Mouse (Mus musculus): ENCODE measurements around the gene Shisal1. TPM values are rescaled to one million over a fixed set of nuclear protein-coding genes. Genes with fewer than 3 reads are reported as not detected.

Gene Shisal1
- polyA plus RNA-seq, 1 experiment, result not detected

DNA sequence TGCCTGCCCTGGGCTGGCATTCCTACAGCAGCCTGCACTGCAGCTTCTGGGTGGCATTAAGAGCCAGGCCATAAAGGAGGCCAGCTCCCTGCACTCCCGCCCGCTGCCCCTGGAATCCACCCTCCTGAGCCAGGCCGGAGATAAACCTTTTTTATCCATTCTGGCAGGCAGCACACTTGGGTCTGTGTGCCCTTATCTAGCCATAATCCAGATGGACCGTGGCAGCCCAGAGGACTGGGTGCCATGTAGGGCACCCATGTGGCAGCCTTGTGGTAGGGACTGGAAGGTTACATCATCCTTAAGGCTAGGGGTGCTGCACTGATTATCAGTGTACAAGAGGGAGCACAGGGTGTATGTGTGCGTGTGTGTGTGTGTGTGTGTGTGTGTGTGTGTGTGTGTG, 16.4 kb downstream of the Shisal1 start:
- Histone ChIP-seq H3K4me1 (no peaks in the 10 kb centered on the region; the same call in 1 of the 2 replicates), H3K36me3 (replicated peaks; ENCODE audit: low read length) (no peaks in the 10 kb centered on the region), H3K9me3 (peaks cover 10% of the 10 kb centered on the region), H3K4me3 (replicated peaks) (no peak overlapping the region), H3K27me3 (replicated peaks) (peaks cover 84% of the 10 kb centered on the region)
- TF ChIP-seq FLI1 (IDR thresholded peaks at IDR 0.05; ENCODE audit: low read length) (no peak), GATA1 (IDR thresholded peaks at IDR 0.05; ENCODE audit: borderline replicate concordance, low read length) (no peak)

DNA sequence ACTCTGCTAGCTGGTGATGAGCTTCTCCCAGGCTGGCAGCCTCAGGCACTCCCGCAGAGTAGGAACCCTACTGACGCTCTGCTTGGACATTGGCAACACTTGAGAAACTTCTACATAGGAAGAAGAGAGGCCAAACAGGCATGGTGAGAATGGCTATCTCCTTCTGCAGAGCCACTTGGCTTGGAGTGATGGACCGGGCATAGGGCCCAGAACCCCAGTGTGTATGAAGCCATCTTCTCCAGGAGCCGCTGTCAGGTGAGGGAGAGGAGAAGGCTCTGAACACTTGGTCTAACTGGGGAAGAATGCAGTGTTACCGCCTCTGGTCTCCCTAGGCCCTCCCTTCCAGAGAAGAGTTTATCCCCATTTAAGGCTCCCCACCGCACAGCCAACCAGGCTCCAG, 19.3 kb downstream of the Shisal1 start:
- Histone ChIP-seq H3K27me3 (replicated peaks) (peaks cover 90% of the 10 kb centered on the region), H3K4me1 (peaks cover 3% of the 10 kb centered on the region; the same call in 1 of the 2 replicates), H3K4me3 (replicated peaks) (no peak overlapping the region), H3K36me3 (replicated peaks; ENCODE audit: low read length) (no peaks in the 10 kb centered on the region), H3K9me3 (no peaks in the 10 kb centered on the region)
- TF ChIP-seq GATA1 (IDR thresholded peaks at IDR 0.05; ENCODE audit: borderline replicate concordance, low read length), result no peak
- TF ChIP-seq FLI1 (IDR thresholded peaks at IDR 0.05; ENCODE audit: low read length), result no peak

DNA sequence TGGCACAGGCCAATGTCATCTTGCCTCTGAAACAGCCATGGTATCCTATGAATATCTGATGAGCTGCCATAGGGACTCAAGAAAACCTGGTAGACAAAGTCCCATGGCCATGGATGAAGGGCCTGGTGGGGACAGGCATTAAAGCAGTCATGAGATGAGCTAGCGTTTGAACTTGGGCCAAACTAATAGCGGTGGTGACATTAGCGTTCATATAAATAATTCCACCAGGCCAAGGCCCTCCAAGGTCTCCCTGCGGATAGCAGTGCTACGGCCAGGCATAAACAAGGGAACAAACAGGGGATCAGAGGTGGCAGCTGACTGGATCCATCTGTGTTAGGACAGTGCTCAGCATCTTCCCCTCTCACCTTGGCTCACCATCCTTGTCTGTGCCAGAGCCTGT, 21.2 kb downstream of the Shisal1 start:
- Histone ChIP-seq H3K27me3 (replicated peaks) (peaks cover 94% of the 10 kb centered on the region), H3K4me3 (replicated peaks) (no peak overlapping the region), H3K9me3 (peaks cover 3% of the 10 kb centered on the region; the same call in 1 of the 2 replicates), H3K4me1 (peaks cover 3% of the 10 kb centered on the region; the same call in 1 of the 2 replicates), H3K36me3 (replicated peaks; ENCODE audit: low read length) (no peaks in the 10 kb centered on the region)
- TF ChIP-seq GATA1 (IDR thresholded peaks at IDR 0.05; ENCODE audit: borderline replicate concordance, low read length) (no peak), FLI1 (IDR thresholded peaks at IDR 0.05; ENCODE audit: low read length) (no peak)

DNA sequence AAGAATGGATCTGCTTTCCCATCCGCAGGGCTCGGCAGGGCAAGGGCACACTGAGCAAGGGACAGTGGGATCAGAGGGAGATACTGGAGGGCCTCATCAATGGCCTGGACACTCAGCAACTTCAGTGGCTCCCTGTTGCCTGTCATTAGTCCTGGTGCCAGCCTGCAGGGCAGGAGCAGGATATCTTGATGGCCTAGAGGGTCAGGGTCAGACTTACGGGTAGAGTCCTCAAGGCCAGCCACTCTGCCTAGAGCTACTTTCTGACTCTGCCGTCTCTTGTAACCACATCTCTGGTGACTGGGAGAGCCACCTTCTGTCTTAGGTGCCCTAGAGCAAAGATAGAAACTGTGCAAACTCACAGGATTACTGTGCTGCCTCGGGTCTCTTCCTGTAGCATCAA, 23.1 kb downstream of the Shisal1 start:
- Histone ChIP-seq H3K4me1 (0 out of 2 replicates have a peak, but pooled peaks cover 3% of the 10 kb centered on the region), H3K27me3 (replicated peaks) (peaks cover 95% of the 10 kb centered on the region), H3K9me3 (peaks cover 3% of the 10 kb centered on the region; the same call in 1 of the 2 replicates), H3K4me3 (replicated peaks) (no peak overlapping the region), H3K36me3 (replicated peaks; ENCODE audit: low read length) (no peaks in the 10 kb centered on the region)
- TF ChIP-seq GATA1 (IDR thresholded peaks at IDR 0.05; ENCODE audit: borderline replicate concordance, low read length) (no peak), FLI1 (IDR thresholded peaks at IDR 0.05; ENCODE audit: low read length) (no peak)

DNA sequence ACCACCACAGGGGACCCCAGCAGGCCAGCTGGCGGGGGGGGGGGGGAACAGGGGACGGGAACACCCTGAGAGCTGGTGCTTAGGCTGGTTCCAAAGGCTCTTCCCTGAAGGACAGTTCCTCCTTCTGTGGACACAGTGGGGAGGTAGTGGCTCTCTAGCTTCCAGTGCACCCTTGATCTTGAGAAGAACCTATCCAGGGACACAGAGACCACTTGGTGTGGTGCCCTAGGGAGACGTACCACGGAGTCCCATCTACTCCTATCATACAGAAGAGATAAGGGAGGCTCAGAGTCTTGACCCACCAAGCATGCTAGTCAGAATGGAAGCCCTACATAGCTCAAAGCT, 28.7 kb downstream of the Shisal1 start:
- H3K4me3 ChIP-seq (replicated peaks), result no peak overlapping the region
- peaks cover 92% of the 10 kb centered on the region for H3K27me3 ChIP-seq (replicated peaks)
- H3K9me3 ChIP-seq, result peaks cover 10% of the 10 kb centered on the region
- 0 out of 2 replicates have a peak, but pooled peaks cover 3% of the 10 kb centered on the region for H3K4me1 ChIP-seq
- no peak for TF ChIP-seq FLI1 (IDR thresholded peaks at IDR 0.05; ENCODE audit: low read length)
- no peak for TF ChIP-seq GATA1 (IDR thresholded peaks at IDR 0.05; ENCODE audit: borderline replicate concordance, low read length)
- H3K36me3 ChIP-seq (replicated peaks; ENCODE audit: low read length), result no peaks in the 10 kb centered on the region

DNA sequence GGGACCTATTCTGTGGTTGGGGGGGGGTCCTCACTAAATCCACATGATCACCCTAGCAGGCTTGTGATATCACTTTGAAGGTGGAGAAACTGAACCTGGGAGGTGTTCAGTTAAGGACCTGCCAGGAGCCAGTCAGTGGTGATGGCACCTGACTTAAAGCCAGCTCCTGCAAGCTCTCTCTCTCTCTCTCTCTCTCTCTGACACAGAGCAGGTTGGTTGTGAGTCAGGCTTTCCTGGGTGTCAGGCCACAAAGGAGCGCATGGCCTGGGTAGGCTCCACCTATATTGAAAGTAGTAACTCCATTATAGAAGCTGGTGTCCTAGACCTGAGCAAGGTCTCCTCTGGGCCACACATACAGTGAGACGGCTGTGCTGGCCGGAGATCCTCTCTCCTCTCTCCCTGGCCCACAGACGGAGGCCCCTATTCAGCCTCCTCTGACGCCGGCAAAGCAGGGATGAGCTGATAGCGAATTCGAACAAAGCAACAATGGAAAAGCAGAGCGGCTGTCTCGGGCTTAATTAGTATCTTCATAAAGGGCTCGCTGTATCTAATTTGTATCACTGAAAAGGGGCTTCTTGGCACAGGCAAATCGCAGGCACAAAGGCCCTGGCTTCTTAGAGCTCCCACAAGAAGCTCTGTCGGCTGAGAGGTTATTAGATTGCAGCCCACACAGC, 29.2 kb downstream of the Shisal1 start:
- Histone ChIP-seq H3K4me3 (replicated peaks) (no peak overlapping the region), H3K4me1 (peaks cover 2% of the 10 kb centered on the region), H3K36me3 (replicated peaks; ENCODE audit: low read length) (no peaks in the 10 kb centered on the region), H3K27me3 (replicated peaks) (peaks cover 89% of the 10 kb centered on the region), H3K9me3 (peaks cover 10% of the 10 kb centered on the region)
- TF ChIP-seq FLI1 (IDR thresholded peaks at IDR 0.05; ENCODE audit: low read length), result no peak
- TF ChIP-seq GATA1 (IDR thresholded peaks at IDR 0.05; ENCODE audit: borderline replicate concordance, low read length), result no peak

DNA sequence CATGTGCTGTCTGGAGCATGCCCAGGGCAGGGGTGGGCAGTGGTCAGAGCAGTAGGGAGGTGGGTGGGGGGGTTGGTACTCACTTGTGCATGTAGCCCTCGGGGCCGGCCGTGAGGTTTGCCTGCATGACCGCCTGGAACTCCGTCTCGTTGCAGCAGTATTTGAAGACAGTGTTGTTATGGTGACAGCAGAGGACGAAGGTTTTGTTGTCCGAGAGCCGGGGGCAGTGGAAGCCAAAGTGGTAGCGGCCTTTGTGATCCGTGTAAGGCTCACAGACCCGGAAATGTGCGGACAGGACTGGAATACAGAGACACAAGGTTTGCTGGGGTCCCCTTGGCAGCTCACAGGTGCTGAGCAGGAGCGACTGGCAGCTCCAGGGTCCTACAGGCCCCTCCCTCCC, 29.9 kb downstream of the Shisal1 start:
- TF ChIP-seq GATA1 (IDR thresholded peaks at IDR 0.05; ENCODE audit: borderline replicate concordance, low read length), result no peak
- no peak for TF ChIP-seq FLI1 (IDR thresholded peaks at IDR 0.05; ENCODE audit: low read length)
- Histone ChIP-seq H3K4me3 (replicated peaks) (no peak overlapping the region), H3K4me1 (peaks cover 9% of the 10 kb centered on the region), H3K27me3 (replicated peaks) (peaks cover 84% of the 10 kb centered on the region), H3K36me3 (replicated peaks; ENCODE audit: low read length) (no peaks in the 10 kb centered on the region), H3K9me3 (peaks cover 10% of the 10 kb centered on the region)

DNA sequence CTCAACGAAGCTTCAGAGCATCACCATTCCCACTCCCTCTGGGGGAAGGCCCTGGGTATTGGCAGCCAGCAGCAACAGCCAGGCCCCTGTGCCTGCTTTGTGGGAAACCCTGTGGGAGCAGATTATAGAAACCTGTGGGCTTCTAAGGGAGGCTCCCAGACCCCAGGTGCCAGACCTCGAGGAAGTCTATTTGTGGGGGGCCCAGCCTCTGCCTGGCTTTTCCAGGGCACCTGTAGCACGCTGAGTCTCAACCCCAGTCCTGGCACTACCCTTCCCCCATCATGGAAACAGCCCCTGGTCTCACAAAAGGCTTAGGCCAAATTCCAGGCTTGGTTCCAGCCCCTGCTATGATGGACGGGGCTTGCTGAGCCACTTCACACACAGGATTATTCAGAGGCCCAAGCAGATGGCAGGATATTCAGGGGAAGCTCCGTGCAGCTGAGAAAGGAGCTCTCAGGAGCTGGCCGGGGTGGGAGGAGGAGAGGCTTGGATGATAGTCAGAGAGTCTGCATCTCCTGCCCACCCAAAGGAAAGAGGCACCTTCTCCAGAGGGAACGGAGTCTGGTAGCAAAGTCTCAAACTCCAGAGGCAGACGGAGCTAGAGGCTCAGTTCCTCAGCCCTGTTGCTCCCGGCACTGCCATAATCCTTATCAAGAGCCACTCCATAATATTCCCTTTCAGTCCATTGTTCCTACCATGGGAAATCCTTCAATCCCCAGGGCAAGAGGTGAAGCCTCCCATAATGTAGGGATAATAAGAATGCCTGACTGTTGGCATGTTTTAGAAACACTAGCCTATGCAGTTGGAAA, 32.7 kb downstream of the Shisal1 start:
- peaks cover 69% of the 10 kb centered on the region for H3K27me3 ChIP-seq (replicated peaks)
- no peak overlapping the region for H3K4me3 ChIP-seq (replicated peaks)
- H3K36me3 ChIP-seq (replicated peaks; ENCODE audit: low read length), result no peaks in the 10 kb centered on the region
- TF ChIP-seq GATA1 (IDR thresholded peaks at IDR 0.05; ENCODE audit: borderline replicate concordance, low read length) (no peak), FLI1 (IDR thresholded peaks at IDR 0.05; ENCODE audit: low read length) (no peak)
- H3K9me3 ChIP-seq, result peaks cover 8% of the 10 kb centered on the region
- H3K4me1 ChIP-seq, result peaks cover 16% of the 10 kb centered on the region

DNA sequence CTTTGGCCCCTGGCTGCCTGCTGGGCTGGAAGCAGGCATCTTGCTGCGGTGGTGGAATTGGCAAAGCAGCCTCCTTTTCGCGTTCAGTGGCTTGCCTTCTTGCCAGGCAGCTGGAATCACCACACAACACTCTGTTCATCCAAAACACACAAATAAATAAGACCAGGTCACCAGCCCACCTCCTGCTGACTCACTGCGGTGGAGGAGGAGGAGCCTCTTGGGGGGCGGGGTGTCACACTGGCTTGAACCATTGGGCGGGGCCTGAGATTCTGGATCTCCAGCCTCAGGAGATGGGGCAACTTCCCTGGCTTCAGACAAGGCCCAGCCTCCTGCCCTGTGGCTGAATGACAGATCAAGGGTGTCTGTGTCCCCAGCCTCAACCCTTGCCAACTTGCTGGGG, 34.5 kb downstream of the Shisal1 start:
- peaks cover 70% of the 10 kb centered on the region for H3K27me3 ChIP-seq (replicated peaks)
- H3K9me3 ChIP-seq, result peaks cover 8% of the 10 kb centered on the region

DNA sequence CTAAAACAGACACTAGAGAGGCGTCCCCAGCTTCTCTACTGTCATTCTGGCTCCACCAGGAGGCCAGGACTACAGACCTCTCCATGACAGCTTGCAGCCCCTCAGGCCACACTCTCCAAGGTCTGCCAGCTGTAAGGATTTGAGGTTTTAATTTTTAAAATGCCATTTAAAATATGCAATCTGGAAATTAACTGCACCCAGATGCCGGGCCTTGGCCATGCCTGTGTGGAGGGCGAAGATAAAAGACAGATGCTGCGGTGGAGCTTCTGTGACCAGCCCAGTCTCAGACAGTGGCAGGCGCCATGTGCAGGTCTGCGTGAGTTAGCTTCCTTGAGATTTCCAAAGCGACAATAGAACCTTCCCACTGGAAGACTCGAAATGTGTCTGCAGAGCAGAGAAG, 36.8 kb downstream of the Shisal1 start:
- TF ChIP-seq FLI1 (IDR thresholded peaks at IDR 0.05; ENCODE audit: low read length) (no peak), GATA1 (IDR thresholded peaks at IDR 0.05; ENCODE audit: borderline replicate concordance, low read length) (no peak)
- peaks cover 74% of the 10 kb centered on the region for H3K27me3 ChIP-seq (replicated peaks)
- H3K9me3 ChIP-seq, result no peaks in the 10 kb centered on the region
- peaks cover 20% of the 10 kb centered on the region for H3K4me1 ChIP-seq
- H3K36me3 ChIP-seq (replicated peaks; ENCODE audit: low read length), result no peaks in the 10 kb centered on the region
- no peak overlapping the region for H3K4me3 ChIP-seq (replicated peaks)

More for the DNA sequence above, 34.5 kb downstream of the Shisal1 start:
- peak overlapping the region; percentile 69 for H3K4me3 ChIP-seq (replicated peaks)
- H3K4me1 ChIP-seq, result peaks cover 20% of the 10 kb centered on the region
- no peak for TF ChIP-seq FLI1 (IDR thresholded peaks at IDR 0.05; ENCODE audit: low read length)
- no peak for TF ChIP-seq GATA1 (IDR thresholded peaks at IDR 0.05; ENCODE audit: borderline replicate concordance, low read length)
- no peaks in the 10 kb centered on the region for H3K36me3 ChIP-seq (replicated peaks; ENCODE audit: low read length)

Data from megakaryocyte, embryonic 14.5 days (primary cell).